Mouse (Mus musculus): Measurements from ENCODE around the gene Plcb4. TPM values are rescaled to one million over a fixed set of nuclear protein-coding genes. Genes with fewer than 3 reads are reported as not detected.

Gene Plcb4
- polyA plus RNA-seq, 1 experiment from 2014 or later: 13.8 TPM

- no peak overlapping the region for H3K27ac ChIP-seq (ENCODE audit: low read length)
- no peaks in the 10 kb centered on the region for H3K27me3 ChIP-seq (replicated peaks; ENCODE audit: insufficient read depth, low read length)
- no peaks in the 10 kb centered on the region for H3K4me1 ChIP-seq (ENCODE audit: insufficient read depth, low read depth, low read length)
- H3K9me3 ChIP-seq (ENCODE audit: low read length): no peaks in the 10 kb centered on the region
- TF ChIP-seq EP300 (IDR thresholded peaks at IDR 0.05): no peak
- peak; percentile 86 for TF ChIP-seq CTCF (IDR thresholded peaks at IDR 0.05)
- ATAC-seq: peak; percentile 14; the same call in 1 of the 2 replicates
- peak; percentile 70 for DNase-seq (ENCODE audit: low spot score)
- WGBS: 54% methylated on average over 16 of the region's 16 CpGs
- no peak overlapping the region for H3K4me2 ChIP-seq (replicated peaks; ENCODE audit: low read depth, low read length)
- H3K4me3 ChIP-seq (ENCODE audit: low read depth, low read length): no peak overlapping the region
- peaks cover 8% of the 10 kb centered on the region; the same call in 1 of the 2 replicates for H3K36me3 ChIP-seq (ENCODE audit: insufficient read depth, low read length)
- no peak overlapping the region for H3K9ac ChIP-seq (replicated peaks; ENCODE audit: low read depth)
These were observed 308.2 kb downstream of the Plcb4 start for GRCm38 (mm10) chr2:135966871-135967557.

DNA sequence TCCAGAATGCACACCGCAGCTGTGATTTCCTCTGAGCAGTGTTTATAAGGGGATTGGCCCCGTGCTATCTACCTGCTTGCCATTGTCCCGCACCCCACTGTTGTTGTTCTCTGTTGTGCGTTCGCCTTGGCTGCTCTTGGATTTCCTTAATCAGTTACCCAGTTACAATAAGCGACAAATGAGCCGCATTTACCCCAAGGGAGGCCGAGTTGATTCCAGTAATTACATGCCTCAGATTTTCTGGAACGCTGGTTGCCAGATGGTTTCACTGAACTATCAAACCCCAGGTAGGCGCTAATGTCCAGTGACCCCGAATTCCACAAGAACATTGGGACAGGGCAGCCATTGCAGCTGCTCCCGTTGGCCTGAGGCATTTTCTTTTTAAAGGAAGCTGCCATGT is 309.3 kb downstream of the Plcb4 start:
- Histone ChIP-seq H3K4me1 (ENCODE audit: insufficient read depth, low read depth, low read length) (no peaks in the 10 kb centered on the region), H3K27me3 (replicated peaks; ENCODE audit: insufficient read depth, low read length) (no peaks in the 10 kb centered on the region), H3K36me3 (ENCODE audit: insufficient read depth, low read length) (peaks cover 3% of the 10 kb centered on the region; the same call in 1 of the 2 replicates), H3K27ac (ENCODE audit: low read length) (no peak overlapping the region), H3K4me3 (ENCODE audit: low read depth, low read length) (no peak overlapping the region), H3K4me2 (replicated peaks; ENCODE audit: low read depth, low read length) (no peak overlapping the region), H3K9ac (replicated peaks; ENCODE audit: low read depth) (no peak overlapping the region), H3K9me3 (ENCODE audit: low read length) (no peaks in the 10 kb centered on the region)
- DNase-seq (ENCODE audit: low spot score) (no peak), ATAC-seq (no peak)
- TF ChIP-seq CTCF (IDR thresholded peaks at IDR 0.05): no peak
- 91% methylated on average over 12 of the region's 12 CpGs for WGBS

GRCm38 (mm10) chr2:135970902-135971301 is 312.1 kb downstream of the Plcb4 start:
- H3K4me1 ChIP-seq (ENCODE audit: insufficient read depth, low read depth, low read length): no peaks in the 10 kb centered on the region
- H3K4me2 ChIP-seq (replicated peaks; ENCODE audit: low read depth, low read length): no peak overlapping the region
- H3K9ac ChIP-seq (replicated peaks; ENCODE audit: low read depth): no peak overlapping the region
- no peak overlapping the region for H3K27ac ChIP-seq (ENCODE audit: low read length)
- WGBS: 96% methylated on average over 4 of the region's 4 CpGs
- no peaks in the 10 kb centered on the region for H3K27me3 ChIP-seq (replicated peaks; ENCODE audit: insufficient read depth, low read length)
- no peak for DNase-seq (ENCODE audit: low spot score)
- no peak for ATAC-seq
- H3K36me3 ChIP-seq (ENCODE audit: insufficient read depth, low read length): 0 out of 2 replicates have a peak, but pooled peaks cover 3% of the 10 kb centered on the region
- H3K9me3 ChIP-seq (ENCODE audit: low read length): no peaks in the 10 kb centered on the region
- no peak for TF ChIP-seq EP300 (IDR thresholded peaks at IDR 0.05)
- TF ChIP-seq CTCF (IDR thresholded peaks at IDR 0.05): no peak
- no peak overlapping the region for H3K4me3 ChIP-seq (ENCODE audit: low read depth, low read length)

DNA sequence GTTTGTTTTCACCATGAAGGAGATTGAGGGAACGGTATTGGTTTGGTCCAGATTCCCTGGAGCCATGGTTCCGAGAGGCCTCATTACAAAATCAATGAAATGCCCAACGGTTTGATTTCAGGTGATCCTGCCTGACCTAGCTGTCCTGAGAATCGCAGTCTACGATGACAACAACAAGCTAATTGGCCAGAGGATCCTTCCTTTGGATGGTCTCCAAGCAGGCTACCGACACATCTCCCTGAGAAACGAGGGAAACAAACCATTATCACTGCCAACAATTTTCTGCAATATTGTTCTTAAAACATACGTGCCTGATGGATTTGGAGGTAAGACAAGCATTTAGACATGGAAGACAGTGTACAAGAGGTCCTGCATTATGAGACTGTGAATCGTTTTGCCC is 317.2 kb downstream of the Plcb4 start:
- Histone ChIP-seq H3K27me3 (replicated peaks; ENCODE audit: insufficient read depth, low read length) (no peaks in the 10 kb centered on the region), H3K36me3 (ENCODE audit: insufficient read depth, low read length) (0 out of 2 replicates have a peak, but pooled peaks cover 6% of the 10 kb centered on the region), H3K4me3 (ENCODE audit: low read depth, low read length) (no peak overlapping the region), H3K4me1 (ENCODE audit: insufficient read depth, low read depth, low read length) (no peaks in the 10 kb centered on the region), H3K9ac (replicated peaks; ENCODE audit: low read depth) (no peak overlapping the region), H3K9me3 (ENCODE audit: low read length) (no peaks in the 10 kb centered on the region), H3K27ac (ENCODE audit: low read length) (no peak overlapping the region), H3K4me2 (replicated peaks; ENCODE audit: low read depth, low read length) (no peak overlapping the region)
- no peak for TF ChIP-seq CTCF (IDR thresholded peaks at IDR 0.05)
- ATAC-seq: no peak
- WGBS: 80% methylated on average over 9 of the region's 9 CpGs
- DNase-seq (ENCODE audit: low spot score): no peak

- 71% methylated on average over 5 of the region's 5 CpGs for WGBS
- Histone ChIP-seq H3K4me1 (ENCODE audit: insufficient read depth, low read depth, low read length) (no peaks in the 10 kb centered on the region), H3K27me3 (replicated peaks; ENCODE audit: insufficient read depth, low read length) (no peaks in the 10 kb centered on the region), H3K9me3 (ENCODE audit: low read length) (no peaks in the 10 kb centered on the region), H3K4me2 (replicated peaks; ENCODE audit: low read depth, low read length) (no peak overlapping the region), H3K36me3 (ENCODE audit: insufficient read depth, low read length) (0 out of 2 replicates have a peak, but pooled peaks cover 6% of the 10 kb centered on the region), H3K9ac (replicated peaks; ENCODE audit: low read depth) (no peak overlapping the region), H3K4me3 (ENCODE audit: low read depth, low read length) (no peak overlapping the region), H3K27ac (ENCODE audit: low read length) (no peak overlapping the region)
- no peak for DNase-seq (ENCODE audit: low spot score)
- ATAC-seq: no peak
- TF ChIP-seq CTCF (IDR thresholded peaks at IDR 0.05) (no peak), EP300 (IDR thresholded peaks at IDR 0.05) (no peak)
These were observed 320.0 kb downstream of the Plcb4 start for GRCm38 (mm10) chr2:135978790-135979189.

GRCm38 (mm10) chr2:135980428-135980827 is 321.6 kb downstream of the Plcb4 start:
- Histone ChIP-seq H3K4me3 (ENCODE audit: low read depth, low read length) (no peak overlapping the region), H3K9me3 (ENCODE audit: low read length) (no peaks in the 10 kb centered on the region), H3K9ac (replicated peaks; ENCODE audit: low read depth) (no peak overlapping the region), H3K4me1 (ENCODE audit: insufficient read depth, low read depth, low read length) (no peaks in the 10 kb centered on the region), H3K27ac (ENCODE audit: low read length) (no peak overlapping the region), H3K27me3 (replicated peaks; ENCODE audit: insufficient read depth, low read length) (no peaks in the 10 kb centered on the region), H3K4me2 (replicated peaks; ENCODE audit: low read depth, low read length) (no peak overlapping the region), H3K36me3 (ENCODE audit: insufficient read depth, low read length) (0 out of 2 replicates have a peak, but pooled peaks cover 6% of the 10 kb centered on the region)
- TF ChIP-seq CTCF (IDR thresholded peaks at IDR 0.05) (no peak), EP300 (IDR thresholded peaks at IDR 0.05) (no peak)
- DNase-seq (ENCODE audit: low spot score) (no peak), ATAC-seq (no peak)
- 47% methylated on average over 1 of the region's 1 CpGs for WGBS

Measured in lung, postnatal 0 days (tissue).